Comparison of ENCODE assay signal across 18 mouse cellular contexts in the genomic region with DNA sequence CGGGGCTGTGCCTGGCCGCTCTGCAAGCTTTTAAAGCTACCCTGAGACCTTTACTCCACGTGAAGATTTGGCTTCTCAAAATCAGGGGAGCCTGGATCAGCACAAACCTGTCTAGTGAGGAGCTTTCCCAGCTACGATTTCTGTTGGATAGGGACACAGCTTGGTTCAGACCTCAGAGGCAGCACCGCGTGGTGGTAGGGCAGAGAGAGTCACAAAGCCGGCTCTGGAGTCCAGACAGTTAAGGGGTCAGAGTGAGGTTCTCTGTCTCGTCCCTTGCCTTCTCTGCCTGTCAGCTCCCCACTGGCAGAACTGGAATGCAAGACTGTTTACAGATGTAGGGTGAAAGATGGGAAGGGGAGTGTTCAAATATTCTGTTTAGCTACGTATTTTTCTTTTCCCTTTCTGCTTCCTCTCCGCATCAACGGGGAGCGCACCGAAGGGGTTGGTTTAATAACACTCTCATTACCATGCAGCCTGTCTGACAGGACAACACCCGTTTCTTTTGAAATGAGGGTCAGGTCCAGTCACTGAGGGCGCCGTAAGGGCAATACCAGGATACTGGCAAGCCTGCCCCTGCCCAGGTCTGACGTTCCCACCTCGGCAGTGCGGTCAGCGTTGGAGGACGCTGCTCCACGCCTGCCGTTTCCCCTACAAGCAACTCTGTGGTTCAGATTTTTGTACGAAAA. TPM values are rescaled to one million over a fixed set of nuclear protein-coding genes. Genes with fewer than 3 reads are reported as not detected.
DNase-seq lines count a peak whose midpoint lies in the region; ATAC-seq lines count a peak whose summit lies in the region.
"Had no signal": no experiment of that assay in that cellular context is flagged by ENCODE, and none has a peak within 500 bp of the region (broad histone marks: within the 10 kb centered on the region; RNA-seq: fewer than 3 reads in every experiment).

No protein-coding gene starts in this region.

- no peak for ATAC-seq in midbrain, embryonic 11.5 days (ENCODE audit: low FRiP score)
- ATAC-seq in midbrain, embryonic 16.5 days: no peak
- no peak for ATAC-seq in embryonic facial prominence, embryonic 15.5 days (ENCODE audit: insufficient number of reproducible peaks, low FRiP score, low TSS enrichment, low read depth)
- ATAC-seq in neural tube, embryonic 13.5 days (ENCODE audit: low read depth): no peak
- ATAC-seq in erythroblast, adult 5-6 weeks (replicated peaks; ENCODE audit: low FRiP score, poor library complexity, severe bottlenecking): no peak

- intact Hi-C loops in left cerebral cortex, postnatal 4 days (cut with DNase I): no loop called here

- DNase-seq in cerebellum, adult 11 months: peak; percentile 35
- no peak for DNase-seq in cerebellum, postnatal 4 days (ENCODE audit: low spot score in 2 of 2)
- DNase-seq in midbrain, embryonic 11.5 days (ENCODE audit: low spot score, missing footprints): peak; percentile 97
- no peak for DNase-seq in left cerebral cortex, postnatal 4 days
- DNase-seq: heart, postnatal 14 days; kidney, adult 18-20 months; kidney, postnatal 4 days; liver had no signal

- H3K9me3 ChIP-seq in midbrain, embryonic 11.5 days (ENCODE audit: control insufficient read depth, low read length): no peaks in the 10 kb centered on the region; the same call in 1 of the 2 replicates
- H3K9me3 ChIP-seq in midbrain, embryonic 16.5 days (replicated peaks; ENCODE audit: control insufficient read depth, low read length, poor library complexity, severe bottlenecking): peaks cover 3% of the 10 kb centered on the region; the same call in 1 of the 2 replicates
- H3K9me3 ChIP-seq in embryonic facial prominence, embryonic 15.5 days (replicated peaks): no peaks in the 10 kb centered on the region
- H3K9me3 ChIP-seq in neural tube, embryonic 13.5 days: 0 out of 2 replicates have a peak, but pooled peaks cover 3% of the 10 kb centered on the region
- H3K9me3 ChIP-seq: lung, embryonic 15.5 days had no signal

- H3K36me3 ChIP-seq in midbrain, embryonic 11.5 days (ENCODE audit: control insufficient read depth, insufficient read depth, low read length): no peaks in the 10 kb centered on the region
- no peaks in the 10 kb centered on the region for H3K36me3 ChIP-seq in midbrain, embryonic 16.5 days (ENCODE audit: control insufficient read depth, insufficient read depth, low read length)
- H3K36me3 ChIP-seq in embryonic facial prominence, embryonic 15.5 days: no peaks in the 10 kb centered on the region
- H3K36me3 ChIP-seq in neural tube, embryonic 13.5 days: no peaks in the 10 kb centered on the region; the same call in 1 of the 2 replicates
- H3K36me3 ChIP-seq: lung, embryonic 15.5 days had no signal

- H3K4me2 ChIP-seq in midbrain, embryonic 11.5 days: no peak overlapping the region
- H3K4me2 ChIP-seq in midbrain, embryonic 16.5 days (ENCODE audit: low read length): no peak overlapping the region
- no peak overlapping the region for H3K4me2 ChIP-seq in embryonic facial prominence, embryonic 15.5 days (replicated peaks)
- H3K4me2 ChIP-seq in neural tube, embryonic 13.5 days: peak overlapping the region; percentile 49
- H3K4me2 ChIP-seq: lung, embryonic 15.5 days had no signal

- peaks cover 79% of the 10 kb centered on the region for H3K27me3 ChIP-seq in midbrain, embryonic 11.5 days (ENCODE audit: control insufficient read depth, insufficient read depth, low read length)
- peaks cover 50% of the 10 kb centered on the region for H3K27me3 ChIP-seq in midbrain, embryonic 16.5 days (ENCODE audit: control insufficient read depth, insufficient read depth, low read depth, low read length)
- H3K27me3 ChIP-seq in embryonic facial prominence, embryonic 15.5 days: peaks cover 90% of the 10 kb centered on the region
- H3K27me3 ChIP-seq in neural tube, embryonic 13.5 days: peaks cover 90% of the 10 kb centered on the region

- peaks cover 18% of the 10 kb centered on the region for H3K4me1 ChIP-seq in midbrain, embryonic 11.5 days (ENCODE audit: control insufficient read depth, insufficient read depth, low read length)
- H3K4me1 ChIP-seq in midbrain, embryonic 16.5 days (ENCODE audit: control insufficient read depth, insufficient read depth, low read length): no peaks in the 10 kb centered on the region
- H3K4me1 ChIP-seq in embryonic facial prominence, embryonic 15.5 days: peaks cover 23% of the 10 kb centered on the region
- H3K4me1 ChIP-seq in neural tube, embryonic 13.5 days (replicated peaks): peaks cover 58% of the 10 kb centered on the region

- no peak overlapping the region for H3K4me3 ChIP-seq in midbrain, embryonic 11.5 days (ENCODE audit: low read depth, low read length)
- no peak overlapping the region for H3K4me3 ChIP-seq in midbrain, embryonic 16.5 days (ENCODE audit: low read depth, low read length)
- 0 out of 2 replicates have a peak overlapping the region, but pooled peaks have one; percentile 10 for H3K4me3 ChIP-seq in embryonic facial prominence, embryonic 15.5 days (replicated peaks)
- H3K4me3 ChIP-seq in neural tube, embryonic 13.5 days: peak overlapping the region; percentile 53
- H3K4me3 ChIP-seq: lung, embryonic 15.5 days had no signal

- 7% methylated on average over 24 of the region's 24 CpGs for WGBS in midbrain, embryonic 11.5 days
- WGBS in midbrain, embryonic 16.5 days: 7% methylated on average over 24 of the region's 24 CpGs
- 8% methylated on average over 24 of the region's 24 CpGs for WGBS in embryonic facial prominence, embryonic 15.5 days
- WGBS in neural tube, embryonic 13.5 days: 6% methylated on average over 24 of the region's 24 CpGs

- no peak overlapping the region for H3K9ac ChIP-seq in midbrain, embryonic 11.5 days (ENCODE audit: low read length)
- no peak overlapping the region for H3K9ac ChIP-seq in midbrain, embryonic 16.5 days (ENCODE audit: low read depth, low read length)
- no peak overlapping the region for H3K9ac ChIP-seq in embryonic facial prominence, embryonic 15.5 days
- peak overlapping the region; percentile 86 for H3K9ac ChIP-seq in neural tube, embryonic 13.5 days
- H3K9ac ChIP-seq: lung, embryonic 15.5 days had no signal

- H3K27ac ChIP-seq in midbrain, embryonic 11.5 days (ENCODE audit: low read depth, low read length): no peak overlapping the region
- no peak overlapping the region for H3K27ac ChIP-seq in midbrain, embryonic 16.5 days (ENCODE audit: low read length)
- no peak overlapping the region for H3K27ac ChIP-seq in embryonic facial prominence, embryonic 15.5 days (replicated peaks)
- H3K27ac ChIP-seq in neural tube, embryonic 13.5 days (replicated peaks): peak overlapping the region; percentile 95
- H3K27ac ChIP-seq: lung, embryonic 15.5 days had no signal

RNA-seq across cellular contexts. Expression of gene Tlx3, which starts 6.8 kb away (rescaled TPM):
- polyA plus RNA-seq in midbrain, embryonic 11.5 days (2014; fragmentation: Nextera tagmentation; extraction: Ambion mirVana): 1.9 and 2.9 TPM in 2 replicates
- 0.85 and 0.89 TPM in 2 replicates for polyA plus RNA-seq in midbrain, embryonic 16.5 days (2015; fragmentation: Nextera tagmentation; extraction: Ambion mirVana)
- 0.52 and 0.63 TPM in 2 replicates for polyA plus RNA-seq in embryonic facial prominence, embryonic 15.5 days (2015; fragmentation: Nextera tagmentation; extraction: Ambion mirVana)
- polyA plus RNA-seq in neural tube, embryonic 13.5 days (2015; fragmentation: Nextera tagmentation; extraction: Ambion mirVana): 53.2 and 55.7 TPM in 2 replicates
- not detected in 2 replicates for total RNA-seq in erythroblast, adult 5-6 weeks (2015; ENCODE audit: low replicate concordance)
- total RNA-seq in erythroblast, adult 5-6 weeks (2017; ENCODE audit: low replicate concordance): not detected in 2 replicates
- total RNA-seq in left cerebral cortex, postnatal 4 days (2021): not detected
- total RNA-seq: common myeloid progenitor, adult 5-6 weeks; granulocyte monocyte progenitor cell, adult 5-6 weeks; heart, postnatal 14 days; megakaryocyte-erythroid progenitor cell, adult 5-6 weeks; neutrophil, adult 5-6 weeks had no signal
- polyA plus RNA-seq: frontal cortex, adult 2 months had no signal

RNA-seq across cellular contexts. Expression of gene Npm1, which starts 33.6 kb away (rescaled TPM):
- 1,003 and 1,036 TPM in 2 replicates for polyA plus RNA-seq in midbrain, embryonic 11.5 days (2014; fragmentation: Nextera tagmentation; extraction: Ambion mirVana)
- 349 and 380 TPM in 2 replicates for polyA plus RNA-seq in midbrain, embryonic 16.5 days (2015; fragmentation: Nextera tagmentation; extraction: Ambion mirVana)
- 769 and 852 TPM in 2 replicates for polyA plus RNA-seq in embryonic facial prominence, embryonic 15.5 days (2015; fragmentation: Nextera tagmentation; extraction: Ambion mirVana)
- 495 and 526 TPM in 2 replicates for polyA plus RNA-seq in neural tube, embryonic 13.5 days (2015; fragmentation: Nextera tagmentation; extraction: Ambion mirVana)
- 384 and 435 TPM in 2 replicates for total RNA-seq in erythroblast, adult 5-6 weeks (2015; ENCODE audit: low replicate concordance)
- 473 and 516 TPM in 2 replicates for total RNA-seq in erythroblast, adult 5-6 weeks (2017; ENCODE audit: low replicate concordance)
- 100 to 1,000 TPM; 303 to 338 TPM for total RNA-seq in left cerebral cortex, postnatal 4 days (2021)

RNA-seq across cellular contexts. Expression of gene Fgf18, which starts 49.4 kb away (rescaled TPM):
- polyA plus RNA-seq in midbrain, embryonic 11.5 days (2014; fragmentation: Nextera tagmentation; extraction: Ambion mirVana): 3.9 and 5.2 TPM in 2 replicates
- polyA plus RNA-seq in midbrain, embryonic 16.5 days (2015; fragmentation: Nextera tagmentation; extraction: Ambion mirVana): 2.7 and 4.8 TPM in 2 replicates
- polyA plus RNA-seq in embryonic facial prominence, embryonic 15.5 days (2015; fragmentation: Nextera tagmentation; extraction: Ambion mirVana): 9.5 and 10.3 TPM in 2 replicates
- polyA plus RNA-seq in neural tube, embryonic 13.5 days (2015; fragmentation: Nextera tagmentation; extraction: Ambion mirVana): 10.1 and 10.8 TPM in 2 replicates
- not detected in 2 replicates for total RNA-seq in erythroblast, adult 5-6 weeks (2015; ENCODE audit: low replicate concordance)
- total RNA-seq in erythroblast, adult 5-6 weeks (2017; ENCODE audit: low replicate concordance): not detected in 2 replicates
- 1 to 10 TPM; 7.4 to 8.4 TPM for total RNA-seq in left cerebral cortex, postnatal 4 days (2021)
- total RNA-seq: common myeloid progenitor, adult 5-6 weeks; granulocyte monocyte progenitor cell, adult 5-6 weeks; megakaryocyte-erythroid progenitor cell, adult 5-6 weeks; neutrophil, adult 5-6 weeks had no signal

Comparison
In these comparisons a context has a peak if more than half of its experiments do, and no peak if none do; other contexts are left out.
1. DNase-seq: peak in cerebellum, adult 11 months (single experiment) and midbrain, embryonic 11.5 days (single experiment); none in cerebellum, postnatal 4 days (0 of 2) and left cerebral cortex, postnatal 4 days (single experiment).
2. H3K4me3 ChIP-seq: peak in embryonic facial prominence, embryonic 15.5 days (single experiment) and neural tube, embryonic 13.5 days (single experiment); none in midbrain, embryonic 11.5 days (single experiment) and midbrain, embryonic 16.5 days (single experiment).
3. RNA of gene Tlx3, which starts 6.8 kb away (polyA plus RNA-seq): 53.2 to 55.7 TPM in neural tube, embryonic 13.5 days; 1.9 to 2.9 TPM in midbrain, embryonic 11.5 days, 0.85 to 0.89 TPM in midbrain, embryonic 16.5 days and 0.52 to 0.63 TPM in embryonic facial prominence, embryonic 15.5 days; every median in the first group is over 10 times any median in the second.